Mouse (Mus musculus) c-Kit-negative CD71-positive TER-119-positive erythroid progenitor cells, embryonic 14.5 days (primary cell): Measurements from ENCODE around the gene Usp10.

Experiments used
- DNase-seq: peaks from one replicate; pipeline ENCODE4 v3.0.0-alpha.2; 2013; ENCODE audit warnings: low read depth, low spot score

The Usp10 gene

DNA sequence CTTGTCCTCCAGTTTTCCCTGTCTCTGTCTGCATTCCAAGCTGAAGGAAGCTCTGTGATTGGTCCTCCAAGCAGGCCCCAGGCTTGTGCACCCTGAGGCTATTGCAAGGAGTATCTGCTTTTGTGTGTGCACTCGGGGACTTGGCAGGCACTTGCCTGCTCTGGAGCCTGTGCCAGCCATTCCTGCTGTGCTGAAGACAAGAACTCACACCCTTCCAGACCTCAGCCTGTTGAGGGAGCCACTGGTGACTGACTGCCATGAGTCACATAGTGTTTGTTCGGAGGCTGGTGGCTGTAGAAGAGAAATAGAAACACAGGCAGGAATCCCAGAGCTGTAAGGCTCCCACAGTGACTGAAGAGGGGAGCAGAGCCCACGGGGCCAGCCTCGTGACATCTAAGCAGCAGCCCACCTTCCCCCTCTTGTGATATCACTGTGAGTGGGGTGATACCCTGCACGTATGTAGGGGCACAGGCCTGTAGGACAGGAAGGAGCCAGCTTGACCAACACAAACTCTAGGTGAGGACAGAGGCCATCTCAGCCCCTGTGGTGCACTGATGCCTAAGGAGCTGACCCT lies 50.5 kb downstream of the Usp10 start:
- DNase-seq = no peak

DNA sequence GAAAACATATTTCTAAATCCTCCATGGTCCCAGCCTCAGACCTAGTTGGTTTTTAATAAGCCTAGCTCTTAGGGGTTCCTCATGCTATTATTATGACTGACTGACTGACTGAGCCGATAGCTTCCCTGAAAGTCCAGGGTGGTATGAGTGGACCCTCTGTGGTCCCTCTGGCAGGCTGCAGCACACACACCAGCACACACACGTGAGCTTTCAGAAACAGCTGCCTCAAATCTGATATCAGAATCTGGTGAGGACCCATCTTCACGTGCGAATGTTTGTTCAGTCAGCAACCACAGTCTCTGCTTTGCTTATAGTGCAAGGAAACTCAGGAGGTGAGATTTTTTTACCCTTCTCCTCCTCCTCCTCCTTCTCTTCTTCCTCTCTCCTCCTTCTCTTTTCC lies 54.7 kb downstream of the Usp10 start:
- DNase-seq = no peak

DNA sequence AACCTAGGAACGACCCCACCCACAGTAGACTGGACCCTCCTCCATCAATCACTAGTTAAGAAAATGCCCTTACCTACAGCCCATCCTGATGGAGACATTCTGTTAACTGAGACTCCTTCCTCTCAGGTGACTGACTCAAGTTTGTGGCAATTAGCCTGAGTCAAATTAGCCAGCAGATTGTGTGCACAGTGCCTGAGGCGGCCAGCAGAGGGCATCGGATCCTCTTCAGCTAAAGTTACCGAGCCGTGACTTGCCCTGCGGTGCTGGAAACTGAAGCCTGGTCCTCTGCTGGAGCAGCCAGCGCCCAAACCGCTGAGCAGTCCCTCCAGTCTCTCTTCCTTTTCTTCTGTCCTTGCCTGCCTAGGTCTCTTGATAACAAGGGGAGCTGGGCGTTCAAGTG lies 57.3 kb downstream of the Usp10 start:
- DNase-seq = no peak

GRCm38 (mm10) chr8:119970169-119970568 lies 60.0 kb downstream of the Usp10 start:
- DNase-seq = no peak

- DNase-seq = no peak
These were observed 62.4 kb downstream of the Usp10 start for GRCm38 (mm10) chr8:119972558-119972957.

- DNase-seq = no peak
These were observed 68.7 kb downstream of the Usp10 start for GRCm38 (mm10) chr8:119978770-119979381.

- no peak for DNase-seq
These were observed 71.1 kb downstream of the Usp10 start for GRCm38 (mm10) chr8:119981253-119981652.

GRCm38 (mm10) chr8:119984085-119984484 lies 73.9 kb downstream of the Usp10 start:
- no peak for DNase-seq

DNA sequence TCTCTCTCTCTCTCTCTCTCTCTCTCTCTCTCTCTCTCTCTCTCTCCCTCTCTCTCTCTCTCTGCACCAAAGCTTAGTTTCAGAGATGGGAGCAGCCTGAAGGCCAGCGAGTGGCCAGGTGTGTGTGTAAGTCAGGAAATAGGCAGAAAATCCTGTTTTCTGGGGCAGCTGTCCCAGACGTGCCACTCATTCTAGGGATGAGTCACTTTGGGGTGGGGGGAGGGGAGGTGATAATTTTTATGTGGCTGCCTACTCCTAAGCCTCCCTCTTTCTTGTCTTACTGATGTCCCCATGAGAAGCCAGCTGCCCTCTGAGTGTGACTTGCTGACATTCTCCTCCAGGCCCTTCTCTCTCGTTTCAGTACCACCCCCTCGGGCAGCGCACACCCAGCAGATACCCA lies 76.0 kb downstream of the Usp10 start:
- no peak for DNase-seq

DNA sequence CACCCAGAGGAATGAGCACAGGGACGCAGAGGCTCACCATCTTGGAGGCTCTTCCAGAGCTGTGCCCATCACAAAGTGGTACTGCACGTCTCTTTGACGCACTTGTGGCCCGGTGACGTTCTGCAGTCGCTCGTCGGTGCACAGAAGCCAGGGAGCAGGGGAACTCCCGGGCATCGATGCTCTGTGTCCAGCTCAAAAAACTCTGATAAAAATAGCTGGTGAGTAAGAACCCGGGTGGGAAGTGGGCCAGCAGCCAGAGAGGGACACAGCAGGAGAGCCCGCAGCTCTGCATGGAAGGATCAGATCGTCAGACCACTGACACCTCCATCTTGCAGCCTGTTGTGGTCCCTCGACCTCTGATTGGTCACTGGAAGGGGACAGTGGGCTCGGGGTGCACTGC lies 77.9 kb downstream of the Usp10 start:
- no peak for DNase-seq

GRCm38 (mm10) chr8:119992249-119992648 lies 82.1 kb downstream of the Usp10 start, which contains the start of gene Crispld2:
TSS of gene Crispld2 (plus strand) at chr8:119992438.
- DNase-seq = no peak

GRCm38 (mm10) chr8:119994114-119994513 lies 84.0 kb downstream of the Usp10 start:
- DNase-seq = no peak

- no peak for DNase-seq
These were observed 84.4 kb downstream of the Usp10 start for GRCm38 (mm10) chr8:119994556-119994955.

DNA sequence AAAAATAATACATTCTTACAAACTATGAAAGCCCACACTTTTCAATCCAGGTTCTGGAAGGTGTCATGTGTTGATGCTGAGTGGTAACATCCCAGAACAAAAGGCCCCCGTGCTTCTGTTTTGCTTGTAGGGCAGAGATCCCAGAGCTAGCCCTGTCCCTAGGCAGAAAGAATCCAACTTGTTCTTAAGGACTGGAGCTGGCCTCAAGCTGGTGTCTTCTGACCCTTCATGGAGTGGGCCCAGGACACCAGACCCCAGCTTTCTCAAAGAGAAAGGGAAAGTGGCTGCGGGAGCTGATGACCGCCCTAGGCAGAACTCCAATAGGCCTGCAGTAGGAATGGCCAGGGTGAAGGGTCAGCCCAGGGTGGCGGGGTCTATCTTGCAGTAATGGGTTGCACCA lies 87.1 kb downstream of the Usp10 start:
- no peak for DNase-seq

DNA sequence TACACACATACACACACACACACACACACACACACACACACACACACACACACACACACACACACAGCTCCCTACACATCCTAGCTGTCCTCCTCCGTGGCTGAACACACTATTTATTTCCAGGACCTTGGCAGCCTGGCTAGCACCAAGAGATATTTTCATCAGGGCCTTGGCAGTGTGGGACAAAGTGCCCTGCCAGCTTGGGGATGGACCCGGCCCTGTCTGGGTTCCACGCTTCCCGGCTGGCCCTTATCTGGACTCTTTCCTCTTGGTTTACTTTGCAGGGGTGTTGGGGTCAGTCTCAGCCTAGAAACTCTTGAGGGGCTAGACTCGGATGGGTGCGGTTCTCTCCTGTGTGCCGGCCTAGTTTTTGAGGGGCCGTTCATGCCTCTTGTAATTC lies 90.3 kb downstream of the Usp10 start:
- DNase-seq = no peak

GRCm38 (mm10) chr8:120001712-120002111 lies 91.6 kb downstream of the Usp10 start:
- DNase-seq = no peak

- no peak for DNase-seq
These were observed 92.2 kb downstream of the Usp10 start for GRCm38 (mm10) chr8:120002348-120002747.

- no peak for DNase-seq
These were observed 94.1 kb downstream of the Usp10 start for GRCm38 (mm10) chr8:120004154-120004702.

- DNase-seq = no peak
These were observed 94.7 kb downstream of the Usp10 start for GRCm38 (mm10) chr8:120004705-120005381.

DNA sequence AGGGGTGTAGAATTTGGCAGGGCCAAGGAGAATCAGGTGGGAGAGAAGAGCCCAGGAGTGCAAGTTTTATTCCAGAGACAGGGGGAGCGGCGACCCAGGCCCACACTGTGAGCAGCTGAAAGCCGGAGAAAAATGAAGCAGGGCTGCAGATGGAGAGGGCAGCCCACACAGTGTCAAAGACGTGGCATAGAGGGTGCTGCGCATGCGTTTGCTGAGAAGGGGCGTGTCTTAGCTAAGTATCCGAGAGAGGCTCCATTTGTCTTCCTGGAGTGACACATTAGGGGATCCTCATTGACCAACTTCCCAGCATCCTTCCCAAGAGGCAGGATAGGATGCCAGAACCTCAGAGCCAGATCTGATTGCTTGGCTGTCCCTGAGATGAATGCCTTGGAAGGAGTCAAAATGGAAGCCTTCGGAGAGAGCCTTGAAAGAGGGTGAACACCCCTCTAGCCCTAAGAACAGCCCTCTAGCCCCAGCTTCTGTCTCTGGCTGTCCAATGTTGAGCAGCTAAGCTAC lies 96.5 kb downstream of the Usp10 start:
- DNase-seq = no peak
